Mouse (Mus musculus) hindbrain, embryonic 13.5 days (tissue): ENCODE results near the gene Hadha. TPM values are rescaled to one million over a fixed set of nuclear protein-coding genes. Genes with fewer than 3 reads are reported as not detected.

ENCODE experiments used
- ATAC-seq: fragments of 200-750 bp; cut with Nextera tagmentation; 2 replicates; pipeline ENCODE4 v1.8.0; 2017; ENCODE audit warnings: moderate TSS enrichment; ENCODE audit not compliant: low FRiP score
- H3K27ac ChIP-seq: fragments of 300-500 bp; sonication (generic); 2 replicates; pipeline ENCODE4 v1.5.1; 2015; ENCODE audit warnings: inconsistent platforms, mild to moderate bottlenecking, moderate library complexity
- H3K27me3 ChIP-seq: fragments of 300-500 bp; sonication (generic); 2 replicates; pipeline ENCODE4 v1.6.1; 2015; ENCODE audit warnings: mild to moderate bottlenecking, inconsistent platforms
- H3K36me3 ChIP-seq: fragments of 300-500 bp; sonication (generic); 2 replicates; pipeline ENCODE4 v1.6.1; 2015; ENCODE audit warnings: mild to moderate bottlenecking, inconsistent platforms
- H3K4me1 ChIP-seq: fragments of 300-500 bp; sonication (generic); replicated peaks from 2 replicates; pipeline ENCODE4 v1.6.1; 2015; ENCODE audit warnings: inconsistent platforms
- H3K4me2 ChIP-seq: fragments of 300-500 bp; sonication (generic); 2 replicates; pipeline ENCODE4 v1.6.1; 2015; ENCODE audit warnings: inconsistent platforms, mild to moderate bottlenecking, moderate library complexity
- H3K4me3 ChIP-seq: fragments of 300-500 bp; sonication (generic); 2 replicates; pipeline ENCODE4 v1.5.1; 2015; ENCODE audit warnings: mild to moderate bottlenecking, inconsistent platforms
- H3K9ac ChIP-seq: fragments of 300-500 bp; sonication (generic); 2 replicates; pipeline ENCODE4 v1.6.1; 2015; ENCODE audit warnings: mild to moderate bottlenecking, inconsistent platforms
- H3K9me3 ChIP-seq: fragments of 300-500 bp; sonication (generic); 2 replicates; pipeline ENCODE4 v1.6.1; 2016; ENCODE audit warnings: inconsistent platforms
- WGBS: fragments of 180-500 bp; shearing (Covaris S2); methylation state at CpG from one replicate; pipeline ENCODE4 v1.1.7; 2015; 5-methylcytosine and 5-hydroxymethylcytosine counted together
- polyA plus RNA-seq: library from polyadenylated mRNA; unstranded; fragments of >200 nt; fragmentation: Nextera tagmentation; extraction: Ambion mirVana; gene quantifications from 2 replicates; pipeline ENCODE4 v1.2.1, GENCODE M21; 2015

Gene Hadha
- polyA plus RNA-seq = 76.1 and 84.3 TPM in 2 replicates

DNA sequence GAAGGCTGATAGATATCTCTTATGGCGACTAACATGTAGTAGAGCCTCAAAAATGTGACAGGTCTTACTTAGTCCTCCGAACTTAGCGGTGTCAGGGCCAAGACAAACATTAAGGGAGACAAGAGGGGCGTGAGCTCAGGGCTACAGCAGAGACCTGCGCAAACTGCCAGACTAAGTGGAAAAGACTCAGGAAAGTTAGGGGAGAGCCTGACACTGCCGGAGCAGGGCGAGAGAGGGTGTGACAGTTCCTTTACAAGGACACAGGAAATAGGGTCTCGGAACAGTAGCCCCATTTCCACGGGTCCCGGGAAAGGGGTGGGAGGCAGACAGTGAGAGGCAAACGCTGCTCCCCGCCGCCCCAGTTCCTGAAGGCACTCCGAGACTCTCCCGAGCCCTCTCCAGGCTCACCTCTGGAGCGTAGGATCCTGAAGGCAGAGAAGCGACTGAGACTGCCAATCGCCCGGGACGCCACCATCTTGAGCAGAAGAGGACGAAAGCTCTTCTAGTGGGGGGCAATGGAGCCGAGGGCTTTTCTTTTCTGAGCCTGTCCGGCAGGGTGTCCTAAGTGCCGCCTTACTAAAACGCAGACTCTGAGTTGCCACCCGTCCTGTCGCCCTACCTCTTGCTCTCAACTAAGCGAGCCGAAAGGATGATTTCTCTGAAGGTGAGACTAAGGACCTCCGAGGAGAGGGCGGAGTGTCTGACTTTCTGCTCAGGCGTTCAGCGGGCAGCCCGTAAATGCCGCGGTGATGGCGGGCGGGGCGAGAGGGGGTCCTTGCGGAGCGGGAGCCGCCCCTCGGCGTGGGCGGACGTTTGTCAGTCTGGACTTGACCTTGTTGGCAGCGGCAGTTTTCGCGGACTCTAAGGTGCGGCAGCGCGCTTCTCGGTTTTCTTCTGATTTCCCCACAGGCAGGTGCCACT, at the start of gene Hadha, which contains the start of gene Hadhb:
Gene Hadha (minus strand): TSS at position 689 of the 921 bp plus-strand sequence.
Gene Hadhb (plus strand): TSS at position 775 of the 921 bp plus-strand sequence.
- WGBS = 0% methylated on average over 53 of the region's 53 CpGs

DNA sequence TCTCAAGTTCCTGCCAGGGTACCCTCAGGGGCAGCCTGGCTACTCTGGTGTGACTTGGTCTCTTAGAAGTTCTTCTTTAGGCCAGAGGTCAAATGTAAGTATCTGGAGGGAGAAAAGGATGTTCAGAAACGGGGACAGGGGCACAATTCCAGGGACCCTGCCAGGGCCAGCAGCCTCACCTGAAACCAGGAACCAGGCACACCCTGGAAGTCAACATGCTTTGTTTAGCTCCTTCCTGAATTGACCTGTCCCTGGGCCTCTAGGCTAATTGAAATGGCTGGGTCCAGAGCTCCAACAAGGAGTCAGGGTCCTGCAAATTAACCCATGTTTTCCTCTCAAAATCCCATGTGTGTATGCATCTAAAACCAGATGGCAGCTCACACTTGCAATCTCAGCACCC, 49.5 kb upstream of the Hadha start:
- WGBS = 52% methylated on average over 1 of the region's 1 CpGs
- no peaks in the 10 kb centered on the region for H3K4me1 ChIP-seq
- H3K27ac ChIP-seq = no peak overlapping the region
- H3K9ac ChIP-seq = no peak overlapping the region
- H3K4me2 ChIP-seq = no peak overlapping the region
- no peaks in the 10 kb centered on the region for H3K27me3 ChIP-seq
- no peak for ATAC-seq
- no peaks in the 10 kb centered on the region for H3K9me3 ChIP-seq
- H3K36me3 ChIP-seq = no peaks in the 10 kb centered on the region
- H3K4me3 ChIP-seq = no peak overlapping the region

More for the DNA sequence above, at the start of gene Hadha, which contains the start of gene Hadhb:
- Histone ChIP-seq H3K27ac (peak within 1 kb of the TSS; percentile 88), H3K9ac (peak within 1 kb of the TSS; percentile 79), H3K9me3 (no peaks in the 10 kb centered on the region), H3K4me1 (peaks cover 33% of the 10 kb centered on the region), H3K27me3 (no peaks in the 10 kb centered on the region), H3K4me3 (peak within 1 kb of the TSS; percentile 69), H3K4me2 (peak within 1 kb of the TSS; percentile 69), H3K36me3 (no peaks in the 10 kb centered on the region)
- ATAC-seq = peak; percentile 93

DNA sequence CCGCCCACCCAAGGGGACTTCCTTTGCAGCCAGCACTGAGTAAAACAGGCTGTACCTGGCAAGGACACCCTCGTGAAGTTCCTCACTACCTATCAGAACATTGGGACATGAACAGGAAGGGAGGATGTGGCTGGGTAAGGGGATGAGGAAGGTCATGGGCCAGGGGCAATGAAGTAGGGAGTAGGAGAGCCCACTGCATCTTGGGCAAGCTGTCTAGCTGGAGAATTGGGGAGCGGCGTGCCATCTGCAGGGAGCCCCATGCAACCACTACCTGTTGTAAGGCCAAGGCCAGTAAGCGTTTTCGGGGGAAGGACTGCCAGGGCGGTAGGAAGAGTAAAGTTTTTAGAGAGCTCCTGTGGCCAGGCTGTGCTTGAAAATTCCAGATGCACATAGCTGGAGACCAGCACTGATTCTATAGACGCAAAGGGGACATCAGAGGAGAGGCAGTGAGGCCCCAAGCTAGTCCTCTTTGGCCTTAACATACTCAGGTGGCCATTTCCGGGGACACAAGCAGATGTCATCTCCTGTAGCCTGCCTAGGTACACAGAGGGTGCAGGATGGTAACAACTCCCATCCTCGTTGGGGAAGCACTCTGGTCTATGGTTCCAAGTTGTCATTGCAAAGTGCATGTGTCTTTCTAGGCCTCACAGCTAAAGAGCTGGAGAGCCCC, 48.4 kb upstream of the Hadha start:
- no peak overlapping the region for H3K4me2 ChIP-seq
- H3K27ac ChIP-seq = no peak overlapping the region
- no peaks in the 10 kb centered on the region for H3K9me3 ChIP-seq
- no peaks in the 10 kb centered on the region for H3K36me3 ChIP-seq
- no peak overlapping the region for H3K9ac ChIP-seq
- no peak for ATAC-seq
- no peak overlapping the region for H3K4me3 ChIP-seq
- H3K27me3 ChIP-seq = no peaks in the 10 kb centered on the region
- WGBS = 86% methylated on average over 10 of the region's 10 CpGs
- H3K4me1 ChIP-seq = no peaks in the 10 kb centered on the region

DNA sequence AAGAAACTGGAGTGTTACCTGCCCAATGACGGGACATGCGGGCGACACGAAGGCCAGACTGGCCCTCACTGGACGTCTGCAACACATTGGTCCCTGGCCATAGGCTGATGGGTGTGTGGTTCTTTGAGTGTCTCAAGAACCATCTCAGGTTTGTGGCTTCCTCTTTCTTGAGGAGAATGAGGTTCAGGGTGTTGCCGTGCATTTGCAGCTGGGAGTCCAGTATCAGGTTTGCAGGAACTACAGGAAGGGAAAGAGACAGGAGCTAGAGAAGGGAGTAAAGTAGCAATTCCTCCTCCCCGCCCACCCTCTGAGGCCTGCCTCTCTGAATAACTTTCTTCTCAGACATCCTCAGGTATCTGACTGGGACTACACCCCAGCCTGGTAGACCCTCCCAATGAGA, 47.3 kb upstream of the Hadha start:
- no peak for ATAC-seq
- no peak overlapping the region for H3K4me3 ChIP-seq
- WGBS = 92% methylated on average over 7 of the region's 7 CpGs
- H3K4me1 ChIP-seq = no peaks in the 10 kb centered on the region
- no peaks in the 10 kb centered on the region for H3K27me3 ChIP-seq
- no peaks in the 10 kb centered on the region for H3K36me3 ChIP-seq
- no peak overlapping the region for H3K27ac ChIP-seq
- H3K9ac ChIP-seq = no peak overlapping the region
- H3K9me3 ChIP-seq = no peaks in the 10 kb centered on the region
- H3K4me2 ChIP-seq = no peak overlapping the region

DNA sequence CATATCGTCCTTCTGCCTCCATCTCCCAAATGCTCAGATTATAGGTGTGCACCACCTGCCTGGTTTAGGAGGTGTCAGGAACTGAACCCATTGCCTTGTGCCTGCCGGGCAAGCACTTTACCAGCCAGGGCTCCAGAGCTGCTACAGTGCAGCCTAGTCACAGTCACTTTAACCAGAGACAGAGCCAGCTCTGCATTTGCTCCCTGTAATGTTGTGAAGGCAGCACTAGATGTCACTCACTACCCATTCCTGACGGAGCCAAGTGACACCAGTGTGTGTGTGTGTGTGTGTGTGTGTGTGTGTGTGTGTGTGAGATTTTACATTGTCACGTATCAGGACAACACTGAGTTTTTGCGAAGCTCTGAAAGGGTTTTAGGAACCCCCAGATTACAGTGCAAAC, 46.6 kb upstream of the Hadha start:
- 54% methylated on average over 5 of the region's 5 CpGs for WGBS
- Histone ChIP-seq H3K9me3 (no peaks in the 10 kb centered on the region), H3K4me1 (no peaks in the 10 kb centered on the region), H3K4me2 (no peak overlapping the region), H3K36me3 (no peaks in the 10 kb centered on the region), H3K27ac (no peak overlapping the region), H3K9ac (no peak overlapping the region), H3K4me3 (no peak overlapping the region), H3K27me3 (no peaks in the 10 kb centered on the region)
- peak; percentile 79 for ATAC-seq

DNA sequence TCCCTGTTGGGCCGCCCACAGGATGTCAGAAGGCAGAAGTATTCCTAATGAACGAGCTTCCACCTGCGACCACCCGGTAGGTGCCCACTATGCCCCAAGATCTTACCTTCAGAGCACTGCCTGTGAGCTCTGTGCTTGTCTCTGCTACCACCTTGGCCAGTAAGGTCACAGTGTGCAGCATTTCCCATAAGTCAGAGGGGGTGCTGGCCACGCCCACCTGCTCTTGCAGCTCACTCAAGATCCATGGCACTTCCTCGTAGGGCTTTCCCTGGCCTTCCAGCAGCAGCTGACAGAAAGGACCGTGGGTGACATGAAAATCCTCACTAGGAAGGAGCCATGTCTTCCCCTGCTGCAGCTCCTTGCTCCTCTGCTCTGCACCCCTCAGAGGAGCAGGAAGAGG, 43.3 kb upstream of the Hadha start:
- H3K9me3 ChIP-seq = no peaks in the 10 kb centered on the region
- H3K36me3 ChIP-seq = no peaks in the 10 kb centered on the region
- no peak overlapping the region for H3K9ac ChIP-seq
- no peak for ATAC-seq
- H3K4me1 ChIP-seq = no peaks in the 10 kb centered on the region
- H3K27me3 ChIP-seq = no peaks in the 10 kb centered on the region
- no peak overlapping the region for H3K4me3 ChIP-seq
- 76% methylated on average over 7 of the region's 7 CpGs for whole genome bisulfite sequencing
- no peak overlapping the region for H3K4me2 ChIP-seq
- no peak overlapping the region for H3K27ac ChIP-seq

DNA sequence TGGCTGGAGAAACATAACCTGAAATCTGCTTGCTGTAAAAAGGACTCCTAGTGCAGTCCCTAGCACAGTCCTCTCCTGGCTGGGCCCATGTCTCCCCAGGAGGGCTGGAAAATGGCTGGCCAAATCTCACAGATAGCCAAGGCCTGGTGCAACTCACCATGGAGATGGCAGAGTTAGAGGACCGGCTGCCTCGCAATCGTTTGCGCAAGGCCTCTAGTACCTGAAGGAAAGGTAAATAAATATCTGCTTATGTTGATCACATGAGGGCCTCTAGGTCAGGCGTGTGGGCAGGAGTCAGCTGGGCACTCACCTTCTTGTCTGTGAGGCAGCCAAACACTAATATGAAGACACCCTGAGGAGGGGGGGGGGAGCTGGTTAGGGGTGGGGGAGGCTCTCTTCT, 40.4 kb upstream of the Hadha start:
- no peaks in the 10 kb centered on the region for H3K27me3 ChIP-seq
- no peaks in the 10 kb centered on the region for H3K9me3 ChIP-seq
- H3K4me3 ChIP-seq = no peak overlapping the region
- no peak overlapping the region for H3K4me2 ChIP-seq
- H3K9ac ChIP-seq = no peak overlapping the region
- WGBS = 95% methylated on average over 5 of the region's 5 CpGs
- no peak for ATAC-seq
- no peaks in the 10 kb centered on the region for H3K4me1 ChIP-seq
- H3K36me3 ChIP-seq = no peaks in the 10 kb centered on the region
- no peak overlapping the region for H3K27ac ChIP-seq

DNA sequence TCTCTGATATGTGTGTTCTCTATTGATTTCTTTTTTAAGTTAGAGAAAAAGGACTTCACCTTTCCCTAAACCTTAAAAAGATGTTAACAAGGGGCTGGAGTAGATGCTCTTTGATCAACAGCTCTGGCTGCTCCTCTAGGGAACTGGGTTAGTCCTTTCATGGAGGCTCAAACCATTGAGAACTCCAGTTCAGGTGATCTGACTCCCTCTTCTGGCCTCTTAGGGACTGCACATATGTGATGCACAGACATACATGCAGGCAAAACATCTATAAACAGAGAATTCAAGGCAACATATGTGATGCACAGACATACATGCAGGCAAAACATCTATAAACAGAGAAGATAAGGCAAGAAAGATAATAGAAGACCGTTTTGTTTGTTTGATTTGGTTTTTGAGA, 37.5 kb upstream of the Hadha start:
- Histone ChIP-seq H3K9ac (no peak overlapping the region), H3K27me3 (no peaks in the 10 kb centered on the region), H3K27ac (no peak overlapping the region), H3K36me3 (peaks cover 14% of the 10 kb centered on the region), H3K4me2 (no peak overlapping the region), H3K4me3 (no peak overlapping the region), H3K4me1 (no peaks in the 10 kb centered on the region), H3K9me3 (no peaks in the 10 kb centered on the region)
- no peak for ATAC-seq
- 92% methylated on average over 1 of the region's 1 CpGs for WGBS

DNA sequence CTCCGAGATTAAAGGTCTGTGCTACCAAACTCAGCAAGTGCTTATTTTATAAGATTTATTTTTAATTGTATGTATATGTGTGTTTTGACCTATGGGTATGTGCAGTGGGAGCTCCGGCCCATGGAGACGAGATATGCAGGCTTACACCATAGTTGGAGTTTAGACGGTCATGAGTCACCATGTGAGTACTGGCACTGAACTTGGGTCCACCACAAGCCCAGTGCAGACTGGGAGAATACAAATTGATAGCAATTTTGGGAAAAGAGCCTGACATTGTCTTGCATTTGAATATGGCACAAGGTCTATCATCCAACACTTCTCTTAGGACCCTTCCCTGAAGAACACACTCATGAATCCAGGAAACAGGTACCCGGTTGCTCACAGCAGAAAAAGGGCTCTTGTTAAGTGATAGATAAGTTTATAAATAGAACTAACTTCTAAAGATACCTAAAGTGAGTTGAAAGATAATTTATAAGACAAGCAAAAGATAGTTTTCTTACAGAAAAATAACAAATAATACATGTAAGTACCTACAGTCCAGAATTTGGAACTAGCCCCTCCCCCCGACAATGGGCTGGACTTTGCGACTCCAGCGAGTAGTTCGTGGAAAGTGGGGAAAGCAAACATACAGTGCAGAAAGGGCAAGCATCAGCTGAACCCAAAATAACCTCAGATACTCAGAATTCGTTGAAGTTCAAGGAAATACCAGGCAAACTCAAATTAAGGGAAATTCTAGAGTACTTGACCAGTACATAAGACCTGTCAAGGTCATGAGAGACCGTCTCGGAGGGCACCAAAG, 32.9 kb upstream of the Hadha start:
- no peak overlapping the region for H3K4me2 ChIP-seq
- H3K4me1 ChIP-seq = no peaks in the 10 kb centered on the region
- 96% methylated on average over 12 of the region's 12 CpGs for WGBS
- H3K9ac ChIP-seq = no peak overlapping the region
- ATAC-seq = no peak
- H3K9me3 ChIP-seq = no peaks in the 10 kb centered on the region
- H3K36me3 ChIP-seq = peaks cover 49% of the 10 kb centered on the region
- no peaks in the 10 kb centered on the region for H3K27me3 ChIP-seq
- H3K27ac ChIP-seq = no peak overlapping the region
- H3K4me3 ChIP-seq = no peak overlapping the region

DNA sequence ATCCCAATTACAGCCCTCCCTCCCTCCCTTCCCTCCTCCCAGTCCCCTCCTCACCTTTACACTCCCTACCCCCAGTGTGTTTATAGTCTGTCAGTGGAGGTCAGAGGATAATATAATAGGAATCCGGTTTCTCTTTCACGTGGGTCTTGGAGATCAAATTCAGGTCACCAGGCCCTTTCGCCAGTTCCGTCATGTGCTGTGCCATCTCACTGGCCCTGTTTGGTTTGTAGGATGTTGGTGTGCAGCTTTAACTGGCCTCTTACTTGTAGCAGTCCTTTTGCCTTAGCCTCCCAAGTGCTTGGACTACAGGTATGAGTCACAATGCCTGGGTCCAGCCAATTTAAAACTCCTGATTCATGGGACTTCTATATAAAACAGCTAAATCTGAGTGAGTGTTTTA, 20.8 kb upstream of the Hadha start:
- H3K9me3 ChIP-seq = no peaks in the 10 kb centered on the region
- H3K36me3 ChIP-seq = peaks cover 80% of the 10 kb centered on the region
- H3K4me3 ChIP-seq = no peak overlapping the region
- H3K4me2 ChIP-seq = no peak overlapping the region
- H3K27me3 ChIP-seq = no peaks in the 10 kb centered on the region
- no peak overlapping the region for H3K9ac ChIP-seq
- 75% methylated on average over 4 of the region's 4 CpGs for WGBS
- H3K27ac ChIP-seq = no peak overlapping the region
- no peak for ATAC-seq
- no peaks in the 10 kb centered on the region for H3K4me1 ChIP-seq

DNA sequence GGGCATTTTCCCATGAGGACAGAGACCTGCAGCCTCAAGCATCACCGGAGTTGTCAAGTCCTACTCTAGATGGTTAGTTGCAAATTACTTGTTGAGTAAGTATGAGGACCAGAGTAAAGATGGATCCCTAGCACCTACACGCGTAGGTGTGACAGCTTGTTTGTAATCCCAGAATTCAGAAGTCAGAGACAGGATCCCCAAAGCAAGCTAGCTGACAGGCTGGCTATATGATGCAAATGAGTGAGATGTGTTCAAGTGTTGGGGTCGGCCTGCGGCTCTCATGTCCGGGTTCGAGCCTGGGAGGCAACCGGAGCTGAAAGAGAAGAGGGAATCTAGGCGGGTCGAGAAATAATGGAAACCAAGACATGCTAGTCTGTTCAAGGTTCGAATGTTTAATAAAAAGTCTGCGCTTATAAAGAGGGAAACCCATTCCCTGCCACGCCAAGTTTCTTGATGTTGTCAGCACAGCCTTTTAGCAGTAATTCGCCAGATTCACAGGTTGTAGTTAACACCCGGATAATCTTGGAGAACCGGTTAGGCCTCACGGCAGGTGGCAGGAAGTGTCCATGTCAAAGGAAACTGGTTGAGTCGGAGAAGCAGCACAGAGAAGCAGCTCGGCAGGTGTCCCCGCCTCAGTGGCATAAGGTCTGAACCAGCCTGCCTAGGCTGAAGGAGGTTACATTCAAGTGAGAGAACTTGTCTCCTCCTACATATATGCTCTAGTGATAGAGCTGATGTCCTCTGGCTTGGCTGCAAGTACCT, 18.1 kb upstream of the Hadha start:
- Histone ChIP-seq H3K9me3 (no peaks in the 10 kb centered on the region), H3K9ac (no peak overlapping the region), H3K4me2 (no peak overlapping the region), H3K36me3 (peaks cover 76% of the 10 kb centered on the region), H3K27me3 (no peaks in the 10 kb centered on the region), H3K4me1 (no peaks in the 10 kb centered on the region), H3K4me3 (no peak overlapping the region), H3K27ac (no peak overlapping the region)
- 55% methylated on average over 20 of the region's 20 CpGs for WGBS
- no peak for ATAC-seq
